Mouse (Mus musculus) urinary bladder, postnatal 10 days (tissue): ENCODE results near the gene Ces1d.
"Not testable (repeated sequence)": the region's sequence is repeated elsewhere in the genome, so short reads cannot be mapped to it uniquely, and the experiment has no call there.

Source experiments
- DNase-seq: peaks from one replicate; pipeline ENCODE4 v3.0.0; 2022; ENCODE audit warnings: low spot score

Gene Ces1d

GRCm38 (mm10) chr8:93197685-93198525 lies at the start of gene Ces1d:
Gene Ces1d, minus strand, starts transcription at chr8:93197838.
- no peak for DNase-seq

GRCm38 (mm10) chr8:93246057-93246456 lies 48.4 kb upstream of the Ces1d start:
- DNase-seq = no peak

DNA sequence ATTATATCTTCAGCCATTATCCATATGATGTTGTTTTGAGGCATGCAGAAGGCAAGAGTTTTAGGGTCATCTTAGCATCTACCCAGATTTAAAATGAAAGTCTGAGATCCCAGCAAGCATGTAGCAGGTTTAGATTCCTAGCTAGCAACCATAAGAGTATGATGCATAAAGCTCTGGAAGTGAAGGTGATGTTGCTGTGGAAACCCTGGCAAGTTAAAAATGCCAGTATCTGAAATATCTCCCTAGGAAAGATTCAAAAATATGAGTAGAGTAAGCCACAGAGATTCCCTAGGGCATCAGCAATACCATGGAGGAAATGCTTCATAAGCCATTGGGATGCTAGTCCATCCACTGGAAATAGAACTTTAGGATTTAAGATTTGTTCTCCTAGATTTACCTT lies 42.2 kb upstream of the Ces1d start:
- no peak for DNase-seq

DNA sequence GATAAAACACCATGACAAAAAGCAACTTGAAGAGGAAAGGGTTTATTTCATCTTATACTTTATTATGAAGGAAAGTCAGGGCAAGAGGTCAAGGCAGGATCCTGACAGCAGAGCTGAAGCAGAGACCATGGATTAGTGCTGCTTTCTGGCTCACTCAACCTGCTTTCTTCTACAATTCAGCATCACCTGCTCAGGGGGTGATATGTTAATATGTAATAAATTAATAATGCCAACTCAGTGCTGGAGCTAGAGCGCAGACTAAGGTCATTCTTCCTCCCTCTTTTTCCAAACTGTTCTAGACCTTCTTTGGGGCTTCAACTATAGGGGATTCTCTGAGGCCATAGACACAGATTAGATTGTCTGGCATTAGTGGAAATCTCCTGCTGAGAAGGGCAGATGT lies 38.0 kb upstream of the Ces1d start:
- DNase-seq = no peak

DNA sequence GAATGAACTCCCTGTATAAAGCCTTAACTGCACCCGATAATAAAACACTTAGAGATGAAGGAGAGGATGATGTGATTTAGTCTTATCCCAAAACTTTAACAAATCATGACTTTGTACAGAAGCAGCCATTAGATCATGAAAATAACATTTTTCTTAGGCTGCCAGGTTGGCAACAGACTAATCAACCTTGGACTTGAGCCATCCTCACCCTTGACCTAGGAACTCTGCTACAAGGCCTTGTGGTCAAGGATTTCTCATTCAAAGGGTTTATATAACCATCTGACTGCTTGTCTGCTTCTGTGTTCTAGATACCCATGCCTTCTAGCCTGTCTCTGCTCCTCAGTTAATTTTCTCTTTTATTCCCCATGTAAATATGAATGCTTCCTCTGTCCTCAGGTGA lies 37.1 kb upstream of the Ces1d start:
- no peak for DNase-seq

GRCm38 (mm10) chr8:93234068-93234467 lies 36.4 kb upstream of the Ces1d start:
- DNase-seq = no peak

DNA sequence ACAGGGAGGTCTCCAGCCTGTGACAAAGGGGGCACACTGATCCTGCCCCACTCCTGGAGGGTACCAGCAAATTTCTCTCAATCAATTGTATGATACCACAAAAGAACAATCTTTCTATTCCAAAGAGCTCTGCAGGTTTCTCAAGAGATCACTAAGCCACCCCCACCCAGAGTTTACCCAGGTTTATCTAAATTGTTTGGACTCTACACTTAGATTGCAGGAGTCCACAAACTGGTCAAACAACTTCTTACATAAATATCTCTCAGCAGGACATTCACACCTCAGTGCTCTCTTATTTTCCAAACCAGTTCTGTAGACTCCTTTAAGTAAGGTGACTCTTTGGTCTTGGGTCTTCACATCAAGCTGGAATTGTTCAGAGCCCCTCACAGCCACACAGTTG lies 31.8 kb upstream of the Ces1d start, which contains the start of gene Ces1e:
Ces1e (minus strand) TSS at position 174 of the 400 bp plus-strand sequence.
- DNase-seq = no peak

DNA sequence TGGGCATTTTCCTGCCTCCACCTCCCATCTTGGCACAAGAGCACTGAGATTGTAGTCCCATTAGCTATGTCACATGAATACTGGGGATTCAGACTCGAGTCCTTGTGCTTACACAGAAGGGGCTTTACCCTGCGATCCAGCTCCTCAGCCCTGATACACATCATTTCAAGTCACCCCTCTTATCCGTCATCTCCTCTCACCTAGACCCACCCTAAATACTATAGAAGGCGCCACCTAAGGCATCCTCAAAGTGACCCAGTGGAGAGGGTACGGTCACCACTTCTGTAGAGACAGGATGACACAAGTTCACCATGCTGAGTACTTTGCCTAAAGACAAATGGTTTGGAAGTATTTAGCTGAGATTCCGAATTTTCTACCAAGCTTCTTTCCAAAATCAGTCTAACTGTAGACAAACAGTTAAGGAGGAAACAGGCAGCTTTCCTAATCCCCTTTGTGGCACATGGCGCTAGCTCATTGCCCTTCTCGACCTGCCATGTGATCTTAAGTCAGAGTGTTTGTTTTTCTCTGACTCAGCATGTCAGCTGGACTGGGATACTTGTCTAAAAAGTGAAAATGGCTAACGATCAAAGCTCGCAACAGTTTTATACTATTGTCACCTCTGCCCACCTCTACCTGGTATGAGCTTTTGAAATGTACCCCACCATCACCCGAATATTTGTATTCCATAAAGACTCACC lies 31.2 kb upstream of the Ces1d start:
- DNase-seq = no peak

- not testable (repeated sequence) for DNase-seq
Observed at GRCm38 (mm10) chr8:93226471-93226870, 28.8 kb upstream of the Ces1d start.

GRCm38 (mm10) chr8:93221896-93222295 lies 24.3 kb upstream of the Ces1d start:
- DNase-seq = no peak

DNA sequence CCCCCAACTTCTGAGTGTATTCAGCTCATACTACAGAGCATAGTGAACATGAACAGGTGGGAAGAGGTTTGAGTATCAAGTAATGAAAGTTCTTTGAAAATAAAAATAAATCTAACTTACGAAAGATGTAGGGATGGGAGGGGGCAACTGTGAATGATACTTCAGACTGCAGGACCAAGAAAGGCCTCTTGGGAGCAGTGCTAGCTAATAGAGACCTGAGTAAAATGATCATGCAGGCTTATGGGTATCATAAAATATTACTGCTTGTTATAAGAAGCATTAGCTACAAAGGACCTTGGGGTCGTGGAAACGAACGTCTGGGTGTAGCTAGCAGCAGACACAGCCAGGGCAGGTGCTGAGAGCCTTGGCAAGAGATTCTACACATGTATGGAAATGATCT lies 20.2 kb upstream of the Ces1d start:
- no peak for DNase-seq

DNA sequence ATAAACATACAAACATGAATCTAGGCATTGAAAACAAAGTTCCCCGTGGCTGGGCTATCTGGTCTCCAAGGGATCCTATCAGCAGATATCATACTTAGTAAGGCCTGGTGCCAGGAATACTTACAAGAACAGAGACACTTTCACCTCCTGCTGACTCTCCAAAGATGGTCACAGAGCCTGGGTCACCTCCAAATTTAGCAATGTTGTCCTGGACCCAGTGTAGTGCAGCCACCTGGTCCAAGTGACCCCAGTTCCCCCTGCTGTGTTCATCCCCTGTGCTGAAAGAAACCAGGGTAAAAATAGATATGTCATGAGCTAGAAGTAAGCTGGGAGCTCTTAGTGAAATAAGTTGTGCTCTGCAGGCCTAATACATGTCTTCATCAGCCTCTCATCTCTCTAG lies 19.7 kb upstream of the Ces1d start:
- DNase-seq = no peak

- DNase-seq = no peak
Observed at GRCm38 (mm10) chr8:93211091-93211490, 13.5 kb upstream of the Ces1d start.

- not testable (repeated sequence) for DNase-seq
Observed at GRCm38 (mm10) chr8:93199146-93199545, 1.5 kb upstream of the Ces1d start.

GRCm38 (mm10) chr8:93196436-93196835 lies 1.2 kb downstream of the Ces1d start:
- no peak for DNase-seq

DNA sequence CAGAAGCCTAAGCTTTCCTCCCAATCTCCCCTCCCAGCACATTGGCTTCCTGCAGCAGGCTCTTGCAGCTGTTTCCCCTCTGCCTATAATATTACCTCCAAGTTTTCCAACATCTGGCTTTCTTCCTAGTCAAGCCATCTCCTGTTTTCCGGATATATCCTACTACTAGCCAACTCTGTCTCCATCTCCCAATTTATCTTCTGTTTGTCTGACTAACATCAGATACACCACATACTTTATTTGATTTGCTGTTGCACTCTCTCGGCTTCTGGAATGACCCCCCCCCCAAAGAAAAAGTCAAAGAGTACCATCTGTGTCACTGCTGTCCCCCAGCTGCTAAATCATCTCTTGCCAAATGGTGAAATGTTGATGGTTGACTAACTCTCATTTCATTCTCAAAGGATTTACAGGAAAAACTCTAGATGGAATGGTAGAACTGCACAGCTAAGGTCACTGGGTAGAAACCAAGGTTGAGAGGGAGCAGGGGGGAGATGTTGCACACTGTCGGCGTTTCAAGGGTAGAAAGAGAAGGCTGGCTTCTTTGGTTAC lies 17.0 kb downstream of the Ces1d start:
- DNase-seq = no peak

DNA sequence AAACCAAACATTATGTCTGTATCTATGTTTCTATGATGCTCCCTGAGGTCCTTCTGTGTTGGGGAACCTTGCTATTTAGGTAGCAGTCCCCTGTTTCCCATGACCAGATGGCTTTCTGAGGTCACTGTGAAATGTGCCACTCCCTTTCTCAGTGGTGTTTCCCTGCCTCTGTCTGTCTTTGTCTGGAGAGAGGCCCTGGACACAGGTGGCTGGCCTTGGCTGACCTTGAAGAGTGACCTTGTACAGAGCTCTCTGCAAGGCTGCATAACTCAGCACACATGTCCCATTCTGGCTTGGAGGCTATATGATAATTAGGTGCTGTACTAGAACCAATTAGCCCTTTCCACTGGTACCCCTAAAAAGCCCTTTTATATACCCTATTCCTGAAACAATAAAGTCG lies 21.0 kb downstream of the Ces1d start:
- DNase-seq = no peak

- DNase-seq = no peak
Observed at GRCm38 (mm10) chr8:93174554-93174953, 23.1 kb downstream of the Ces1d start.

DNA sequence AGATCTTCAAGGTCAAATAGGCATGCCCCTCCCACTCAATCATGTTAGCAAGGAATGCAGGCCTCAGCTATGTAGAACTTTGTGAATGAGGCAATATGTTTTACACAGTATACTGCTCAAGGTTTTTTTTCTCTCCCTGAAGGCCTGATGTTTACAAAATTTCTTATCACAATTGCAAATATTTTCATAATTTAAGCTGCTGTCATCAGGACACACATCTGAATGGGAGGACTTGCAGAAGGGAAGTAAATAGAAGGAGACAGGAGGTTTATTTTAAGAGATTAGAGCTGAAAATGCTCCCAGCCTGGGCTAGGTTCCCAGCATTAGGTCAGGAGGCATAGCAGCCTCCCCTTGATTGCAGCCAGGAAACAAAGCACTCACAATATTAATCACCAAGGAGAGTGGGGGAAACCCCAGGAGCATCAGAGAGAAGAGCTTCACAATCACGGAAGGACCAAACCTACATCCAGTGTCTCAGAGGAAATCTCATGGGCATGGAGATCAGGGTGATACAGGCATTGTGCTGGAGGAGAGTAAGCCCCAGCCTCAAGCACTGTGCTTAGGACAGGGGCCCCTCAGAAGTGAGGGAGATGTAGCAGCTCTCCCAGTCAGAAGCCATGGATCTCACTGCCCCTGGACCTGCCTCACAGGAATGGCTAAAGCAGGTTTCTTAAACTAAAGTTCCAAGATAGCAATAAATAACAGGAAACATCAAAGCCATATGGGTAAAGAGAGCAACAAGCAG lies 25.6 kb downstream of the Ces1d start:
- no peak for DNase-seq

GRCm38 (mm10) chr8:93163363-93163762 lies 34.3 kb downstream of the Ces1d start:
- no peak for DNase-seq

- DNase-seq = no peak
Observed at GRCm38 (mm10) chr8:93151401-93151800, 46.2 kb downstream of the Ces1d start.

GRCm38 (mm10) chr8:93147331-93147730 lies 50.3 kb downstream of the Ces1d start:
- DNase-seq = no peak
